Mouse (Mus musculus): ENCODE results near the gene Dusp2. TPM values are rescaled to one million over a fixed set of nuclear protein-coding genes. Genes with fewer than 3 reads are reported as not detected.

Gene Dusp2
- polyA plus RNA-seq, 1 experiment from 2014 or later, result 2.6 TPM

- WGBS, result 33% methylated on average over 3 of the region's 3 CpGs
- Histone ChIP-seq H3K4me3 (ENCODE audit: low read depth, low read length) (no peak overlapping the region), H3K9ac (ENCODE audit: low read length) (no peak overlapping the region), H3K4me2 (replicated peaks; ENCODE audit: low read depth) (no peak overlapping the region), H3K4me1 (replicated peaks; ENCODE audit: control insufficient read depth, insufficient read depth) (no peaks in the 10 kb centered on the region), H3K36me3 (ENCODE audit: control insufficient read depth, insufficient read depth, low read length) (no peaks in the 10 kb centered on the region), H3K9me3 (ENCODE audit: control insufficient read depth, low read length) (no peaks in the 10 kb centered on the region), H3K27me3 (ENCODE audit: control insufficient read depth, insufficient read depth, low read length) (no peaks in the 10 kb centered on the region), H3K27ac (replicated peaks) (no peak overlapping the region)
- ATAC-seq (ENCODE audit: low FRiP score, low TSS enrichment) (no peak), DNase-seq (ENCODE audit: low spot score) (no peak)
- no peak for TF ChIP-seq CTCF (IDR thresholded peaks at IDR 0.05; ENCODE audit: low read depth)
- TF ChIP-seq EP300 (optimal IDR thresholded peaks at IDR 0.05), result no peak
Measured at GRCm38 (mm10) chr2:127375087-127375486, 39.1 kb downstream of the Dusp2 start.

GRCm38 (mm10) chr2:127375759-127376341, 39.9 kb downstream of the Dusp2 start:
- no peak overlapping the region for H3K4me2 ChIP-seq (replicated peaks; ENCODE audit: low read depth)
- H3K9me3 ChIP-seq (ENCODE audit: control insufficient read depth, low read length), result no peaks in the 10 kb centered on the region
- no peak overlapping the region for H3K4me3 ChIP-seq (ENCODE audit: low read depth, low read length)
- DNase-seq (ENCODE audit: low spot score), result peak; percentile 35
- no peak overlapping the region for H3K27ac ChIP-seq (replicated peaks)
- no peaks in the 10 kb centered on the region for H3K4me1 ChIP-seq (replicated peaks; ENCODE audit: control insufficient read depth, insufficient read depth)
- H3K9ac ChIP-seq (ENCODE audit: low read length), result no peak overlapping the region
- H3K27me3 ChIP-seq (ENCODE audit: control insufficient read depth, insufficient read depth, low read length), result no peaks in the 10 kb centered on the region
- 42% methylated on average over 7 of the region's 7 CpGs for WGBS
- no peaks in the 10 kb centered on the region for H3K36me3 ChIP-seq (ENCODE audit: control insufficient read depth, insufficient read depth, low read length)
- TF ChIP-seq CTCF (IDR thresholded peaks at IDR 0.05; ENCODE audit: low read depth), result peak; percentile 64
- TF ChIP-seq EP300 (optimal IDR thresholded peaks at IDR 0.05), result no peak
- 0 out of 2 replicates have a peak, but pooled peaks have one; percentile 11 for ATAC-seq (ENCODE audit: low FRiP score, low TSS enrichment)

- Histone ChIP-seq H3K4me2 (replicated peaks; ENCODE audit: low read depth) (no peak overlapping the region), H3K4me3 (ENCODE audit: low read depth, low read length) (no peak overlapping the region), H3K4me1 (replicated peaks; ENCODE audit: control insufficient read depth, insufficient read depth) (no peaks in the 10 kb centered on the region), H3K9ac (ENCODE audit: low read length) (no peak overlapping the region), H3K36me3 (ENCODE audit: control insufficient read depth, insufficient read depth, low read length) (no peaks in the 10 kb centered on the region), H3K27ac (replicated peaks) (no peak overlapping the region), H3K9me3 (ENCODE audit: control insufficient read depth, low read length) (no peaks in the 10 kb centered on the region), H3K27me3 (ENCODE audit: control insufficient read depth, insufficient read depth, low read length) (no peaks in the 10 kb centered on the region)
- ATAC-seq (ENCODE audit: low FRiP score, low TSS enrichment) (no peak), DNase-seq (ENCODE audit: low spot score) (no peak)
- WGBS, result 83% methylated on average over 6 of the region's 6 CpGs
- no peak for TF ChIP-seq EP300 (optimal IDR thresholded peaks at IDR 0.05)
- TF ChIP-seq CTCF (IDR thresholded peaks at IDR 0.05; ENCODE audit: low read depth), result no peak
Measured at GRCm38 (mm10) chr2:127376423-127377051, 40.6 kb downstream of the Dusp2 start.

- no peaks in the 10 kb centered on the region for H3K9me3 ChIP-seq (ENCODE audit: control insufficient read depth, low read length)
- H3K4me2 ChIP-seq (replicated peaks; ENCODE audit: low read depth), result no peak overlapping the region
- no peaks in the 10 kb centered on the region for H3K36me3 ChIP-seq (ENCODE audit: control insufficient read depth, insufficient read depth, low read length)
- no peak overlapping the region for H3K27ac ChIP-seq (replicated peaks)
- TF ChIP-seq EP300 (optimal IDR thresholded peaks at IDR 0.05) (no peak), CTCF (IDR thresholded peaks at IDR 0.05; ENCODE audit: low read depth) (no peak)
- no peak overlapping the region for H3K4me3 ChIP-seq (ENCODE audit: low read depth, low read length)
- 64% methylated on average over 7 of the region's 7 CpGs for WGBS
- no peaks in the 10 kb centered on the region for H3K27me3 ChIP-seq (ENCODE audit: control insufficient read depth, insufficient read depth, low read length)
- no peaks in the 10 kb centered on the region for H3K4me1 ChIP-seq (replicated peaks; ENCODE audit: control insufficient read depth, insufficient read depth)
- DNase-seq (ENCODE audit: low spot score), result no peak
- no peak for ATAC-seq (ENCODE audit: low FRiP score, low TSS enrichment)
- H3K9ac ChIP-seq (ENCODE audit: low read length), result no peak overlapping the region
Measured at GRCm38 (mm10) chr2:127377942-127378610, 42.1 kb downstream of the Dusp2 start.

- Histone ChIP-seq H3K27me3 (ENCODE audit: control insufficient read depth, insufficient read depth, low read length) (no peaks in the 10 kb centered on the region), H3K9ac (ENCODE audit: low read length) (no peak overlapping the region), H3K27ac (replicated peaks) (no peak overlapping the region), H3K9me3 (ENCODE audit: control insufficient read depth, low read length) (no peaks in the 10 kb centered on the region), H3K4me1 (replicated peaks; ENCODE audit: control insufficient read depth, insufficient read depth) (no peaks in the 10 kb centered on the region), H3K36me3 (ENCODE audit: control insufficient read depth, insufficient read depth, low read length) (no peaks in the 10 kb centered on the region), H3K4me2 (replicated peaks; ENCODE audit: low read depth) (no peak overlapping the region), H3K4me3 (ENCODE audit: low read depth, low read length) (no peak overlapping the region)
- TF ChIP-seq CTCF (IDR thresholded peaks at IDR 0.05; ENCODE audit: low read depth) (no peak), EP300 (optimal IDR thresholded peaks at IDR 0.05) (no peak)
- DNase-seq (ENCODE audit: low spot score) (no peak), ATAC-seq (ENCODE audit: low FRiP score, low TSS enrichment) (no peak)
- 46% methylated on average over 7 of the region's 7 CpGs for WGBS
Measured at GRCm38 (mm10) chr2:127378611-127378990, 42.6 kb downstream of the Dusp2 start.

GRCm38 (mm10) chr2:127379250-127379649, 43.3 kb downstream of the Dusp2 start:
- whole genome bisulfite sequencing, result 62% methylated on average over 3 of the region's 3 CpGs
- H3K36me3 ChIP-seq (ENCODE audit: control insufficient read depth, insufficient read depth, low read length), result no peaks in the 10 kb centered on the region
- no peak overlapping the region for H3K27ac ChIP-seq (replicated peaks)
- H3K4me3 ChIP-seq (ENCODE audit: low read depth, low read length), result no peak overlapping the region
- no peak overlapping the region for H3K4me2 ChIP-seq (replicated peaks; ENCODE audit: low read depth)
- no peak for ATAC-seq (ENCODE audit: low FRiP score, low TSS enrichment)
- H3K9ac ChIP-seq (ENCODE audit: low read length), result no peak overlapping the region
- no peaks in the 10 kb centered on the region for H3K27me3 ChIP-seq (ENCODE audit: control insufficient read depth, insufficient read depth, low read length)
- TF ChIP-seq EP300 (optimal IDR thresholded peaks at IDR 0.05) (no peak), CTCF (IDR thresholded peaks at IDR 0.05; ENCODE audit: low read depth) (no peak)
- no peaks in the 10 kb centered on the region for H3K4me1 ChIP-seq (replicated peaks; ENCODE audit: control insufficient read depth, insufficient read depth)
- H3K9me3 ChIP-seq (ENCODE audit: control insufficient read depth, low read length), result no peaks in the 10 kb centered on the region
- no peak for DNase-seq (ENCODE audit: low spot score)
